Mouse (Mus musculus): ENCODE measurements around the gene Ryr3.

Gene Ryr3

GRCm38 (mm10) chr2:112781631-112782030 lies 435.3 kb downstream of the Ryr3 start:
- no peak for DNase-seq (ENCODE audit: low spot score in 2 of 2)

GRCm38 (mm10) chr2:112774762-112775161 lies 442.1 kb downstream of the Ryr3 start:
- DNase-seq (ENCODE audit: low spot score in 2 of 2) = peak; percentile 80 to 89

- peak; percentile 34 to 42 for DNase-seq (ENCODE audit: low spot score in 2 of 2)
Measured at GRCm38 (mm10) chr2:112767665-112768064, 449.2 kb downstream of the Ryr3 start.

GRCm38 (mm10) chr2:112765046-112765445 lies 451.9 kb downstream of the Ryr3 start:
- peak in 1 of 2 experiments; percentile 43 for DNase-seq (ENCODE audit: low spot score in 2 of 2)

GRCm38 (mm10) chr2:112764274-112764673 lies 452.6 kb downstream of the Ryr3 start:
- no peak for DNase-seq (ENCODE audit: low spot score in 2 of 2)

- DNase-seq (ENCODE audit: low spot score in 2 of 2) = no peak
Measured at GRCm38 (mm10) chr2:112762006-112762405, 454.9 kb downstream of the Ryr3 start.

GRCm38 (mm10) chr2:112761196-112761913 lies 455.5 kb downstream of the Ryr3 start:
- no peak for DNase-seq (ENCODE audit: low spot score in 2 of 2)

- no peak for DNase-seq (ENCODE audit: low spot score in 2 of 2)
Measured at GRCm38 (mm10) chr2:112760692-112761091, 456.2 kb downstream of the Ryr3 start.

- DNase-seq (ENCODE audit: low spot score in 2 of 2) = no peak
Measured at GRCm38 (mm10) chr2:112759678-112760077, 457.2 kb downstream of the Ryr3 start.

- no peak for DNase-seq (ENCODE audit: low spot score in 2 of 2)
Measured at GRCm38 (mm10) chr2:112758732-112759131, 458.2 kb downstream of the Ryr3 start.

GRCm38 (mm10) chr2:112753316-112753715 lies 463.6 kb downstream of the Ryr3 start:
- no peak for DNase-seq (ENCODE audit: low spot score in 2 of 2)

GRCm38 (mm10) chr2:112751416-112751815 lies 465.5 kb downstream of the Ryr3 start:
- peak in 1 of 2 experiments; percentile 18 for DNase-seq (ENCODE audit: low spot score in 2 of 2)

- peak in 1 of 2 experiments; percentile 29 for DNase-seq (ENCODE audit: low spot score in 2 of 2)
Measured at GRCm38 (mm10) chr2:112748532-112748931, 468.4 kb downstream of the Ryr3 start.

- no peak for DNase-seq (ENCODE audit: low spot score in 2 of 2)
Measured at GRCm38 (mm10) chr2:112732942-112733341, 484.0 kb downstream of the Ryr3 start.

- DNase-seq (ENCODE audit: low spot score in 2 of 2) = no peak
Measured at GRCm38 (mm10) chr2:112727842-112728241, 489.1 kb downstream of the Ryr3 start.

GRCm38 (mm10) chr2:112721217-112721616 lies 495.7 kb downstream of the Ryr3 start:
- DNase-seq (ENCODE audit: low spot score in 2 of 2) = no peak

- no peak for DNase-seq (ENCODE audit: low spot score in 2 of 2)
Measured at GRCm38 (mm10) chr2:112720715-112721114, 496.2 kb downstream of the Ryr3 start.

- DNase-seq (ENCODE audit: low spot score in 2 of 2) = no peak
Measured at GRCm38 (mm10) chr2:112714648-112715047, 502.2 kb downstream of the Ryr3 start.

- no peak for DNase-seq (ENCODE audit: low spot score in 2 of 2)
Measured at GRCm38 (mm10) chr2:112681817-112682216, 535.1 kb downstream of the Ryr3 start.

GRCm38 (mm10) chr2:112677246-112677645 lies 539.6 kb downstream of the Ryr3 start:
- no peak for DNase-seq (ENCODE audit: low spot score in 2 of 2)

- DNase-seq (ENCODE audit: low spot score in 2 of 2) = no peak
Measured at GRCm38 (mm10) chr2:112676721-112677120, 540.2 kb downstream of the Ryr3 start.

GRCm38 (mm10) chr2:112676175-112676574 lies 540.7 kb downstream of the Ryr3 start:
- no peak for DNase-seq (ENCODE audit: low spot score in 2 of 2)

GRCm38 (mm10) chr2:112669461-112669860 lies 547.4 kb downstream of the Ryr3 start:
- no peak for DNase-seq (ENCODE audit: low spot score in 2 of 2)

- no peak for DNase-seq (ENCODE audit: low spot score in 2 of 2)
Measured at GRCm38 (mm10) chr2:112656131-112656530, 560.8 kb downstream of the Ryr3 start.
